Mouse (Mus musculus): ENCODE results near the gene Scgb1b11. TPM values are rescaled to one million over a fixed set of nuclear protein-coding genes. Genes with fewer than 3 reads are reported as not detected.
"Not testable (repeated sequence)": the region's sequence is repeated elsewhere in the genome, so short reads cannot be mapped to it uniquely, and the experiment has no call there.

Scgb1b11 gene
- not detected for total RNA-seq (2021)

- intact Hi-C loops (cut with DNase I); DNase-seq: not testable (repeated sequence)
These were observed at the start of gene Scgb1b11 for GRCm38 (mm10) chr7:32222540-32222939. Gene Scgb1b11 (plus strand): TSS chr7:32222840.

- intact Hi-C loops (cut with DNase I), result not testable (repeated sequence)
These were observed 11.6 kb upstream of the Scgb1b11 start, which contains the start of gene Scgb2b11 for GRCm38 (mm10) chr7:32211045-32211444. Gene Scgb2b11 (minus strand): TSS chr7:32211145.

More at GRCm38 (mm10) chr7:32211045-32211444, 11.6 kb upstream of the Scgb1b11 start, which contains the start of gene Scgb2b11:
- not testable (repeated sequence) for DNase-seq

Other genes with a start within 250 kb of the Scgb1b11 start
- not detected for gene Scgb1b10, start 122.0 kb upstream of the Scgb1b11 start, total RNA-seq (2021)
- gene Scgb2b11, start 11.7 kb upstream of the Scgb1b11 start, total RNA-seq (2021), result not detected
- not detected for gene Scgb2b12, start 104.4 kb downstream of the Scgb1b11 start, total RNA-seq (2021)
- gene Scgb1b12, start 111.3 kb downstream of the Scgb1b11 start, total RNA-seq (2021), result not detected
- not detected for gene Scgb1b29, start 218.7 kb downstream of the Scgb1b11 start, total RNA-seq (2021)